Mouse (Mus musculus): ENCODE data around the gene Zmynd15. TPM values are rescaled to one million over a fixed set of nuclear protein-coding genes. Genes with fewer than 3 reads are reported as not detected.

Zmynd15 gene
- total and polyA plus RNA-seq, 2 experiments, result 0.74 to 4.4 TPM

- Histone ChIP-seq H3K4me1 (ENCODE audit: control insufficient read depth, insufficient read depth, low read length) (peaks cover 2% of the 10 kb centered on the region; the same call in 1 of the 2 replicates), H3K9ac (ENCODE audit: low read depth, low read length) (peak overlapping the region; percentile 87), H3K79me2 (ENCODE audit: control insufficient read depth, insufficient read depth, low read length) (0 out of 2 replicates have a peak, but pooled peaks cover 6% of the 10 kb centered on the region), H3K36me3 (ENCODE audit: control insufficient read depth, insufficient read depth, low read length) (peaks cover 1% of the 10 kb centered on the region), H3K4me3 (ENCODE audit: insufficient read depth, low read depth, low read length) (peak overlapping the region; percentile 82), H3K27me3 (ENCODE audit: control insufficient read depth, insufficient read depth, low read length) (no peaks in the 10 kb centered on the region), H3K27ac (replicated peaks; ENCODE audit: insufficient read depth, low read depth, low read length) (peak overlapping the region; percentile 87)
- whole genome bisulfite sequencing, result 18% methylated on average over 15 of the region's 15 CpGs
- DNase-seq (ENCODE audit: extremely low read depth, low read depth, low spot score), result peak; percentile 32
- TF ChIP-seq POLR2A (IDR thresholded peaks at IDR 0.05; ENCODE audit: extremely low read depth, insufficient read depth, low read length) (no peak), CTCF (IDR thresholded peaks at IDR 0.05; ENCODE audit: low read depth, low read length) (no peak)
Observed at GRCm38 (mm10) chr11:70432895-70433568, 26.2 kb upstream of the Zmynd15 start.

- peak; percentile 45 for DNase-seq (ENCODE audit: extremely low read depth, low read depth, low spot score)
- Histone ChIP-seq H3K9ac (ENCODE audit: low read depth, low read length) (peak overlapping the region; percentile 11), H3K27ac (replicated peaks; ENCODE audit: insufficient read depth, low read depth, low read length) (peak overlapping the region; percentile 42), H3K79me2 (ENCODE audit: control insufficient read depth, insufficient read depth, low read length) (0 out of 2 replicates have a peak, but pooled peaks cover 6% of the 10 kb centered on the region), H3K4me1 (ENCODE audit: control insufficient read depth, insufficient read depth, low read length) (peaks cover 2% of the 10 kb centered on the region; the same call in 1 of the 2 replicates), H3K36me3 (ENCODE audit: control insufficient read depth, insufficient read depth, low read length) (peaks cover 1% of the 10 kb centered on the region), H3K4me3 (ENCODE audit: insufficient read depth, low read depth, low read length) (peak overlapping the region; percentile 82), H3K27me3 (ENCODE audit: control insufficient read depth, insufficient read depth, low read length) (no peaks in the 10 kb centered on the region)
- TF ChIP-seq CTCF (IDR thresholded peaks at IDR 0.05; ENCODE audit: low read depth, low read length) (no peak), POLR2A (IDR thresholded peaks at IDR 0.05; ENCODE audit: extremely low read depth, insufficient read depth, low read length) (no peak)
- 78% methylated on average over 1 of the region's 1 CpGs for WGBS
Observed at GRCm38 (mm10) chr11:70433569-70433943, 25.7 kb upstream of the Zmynd15 start.

GRCm38 (mm10) chr11:70433951-70434350 is 25.3 kb upstream of the Zmynd15 start:
- DNase-seq (ENCODE audit: extremely low read depth, low read depth, low spot score), result no peak
- H3K27ac ChIP-seq (replicated peaks; ENCODE audit: insufficient read depth, low read depth, low read length), result peak overlapping the region; percentile 38
- H3K4me1 ChIP-seq (ENCODE audit: control insufficient read depth, insufficient read depth, low read length), result peaks cover 2% of the 10 kb centered on the region; the same call in 1 of the 2 replicates
- no peaks in the 10 kb centered on the region for H3K27me3 ChIP-seq (ENCODE audit: control insufficient read depth, insufficient read depth, low read length)
- peak overlapping the region; percentile 82; the same call in 1 of the 2 replicates for H3K4me3 ChIP-seq (ENCODE audit: insufficient read depth, low read depth, low read length)
- TF ChIP-seq CTCF (IDR thresholded peaks at IDR 0.05; ENCODE audit: low read depth, low read length), result no peak
- TF ChIP-seq POLR2A (IDR thresholded peaks at IDR 0.05; ENCODE audit: extremely low read depth, insufficient read depth, low read length), result no peak
- H3K36me3 ChIP-seq (ENCODE audit: control insufficient read depth, insufficient read depth, low read length), result peaks cover 1% of the 10 kb centered on the region
- WGBS, result 87% methylated on average over 3 of the region's 3 CpGs
- H3K9ac ChIP-seq (ENCODE audit: low read depth, low read length), result peak overlapping the region; percentile 11
- H3K79me2 ChIP-seq (ENCODE audit: control insufficient read depth, insufficient read depth, low read length), result 0 out of 2 replicates have a peak, but pooled peaks cover 6% of the 10 kb centered on the region

GRCm38 (mm10) chr11:70435476-70435875 is 23.8 kb upstream of the Zmynd15 start:
- H3K9ac ChIP-seq (ENCODE audit: low read depth, low read length), result no peak overlapping the region
- H3K79me2 ChIP-seq (ENCODE audit: control insufficient read depth, insufficient read depth, low read length), result 0 out of 2 replicates have a peak, but pooled peaks cover 6% of the 10 kb centered on the region
- no peak for DNase-seq (ENCODE audit: extremely low read depth, low read depth, low spot score)
- WGBS, result 77% methylated on average over 5 of the region's 5 CpGs
- peaks cover 2% of the 10 kb centered on the region; the same call in 1 of the 2 replicates for H3K4me1 ChIP-seq (ENCODE audit: control insufficient read depth, insufficient read depth, low read length)
- H3K4me3 ChIP-seq (ENCODE audit: insufficient read depth, low read depth, low read length), result no peak overlapping the region
- no peak overlapping the region for H3K27ac ChIP-seq (replicated peaks; ENCODE audit: insufficient read depth, low read depth, low read length)
- no peaks in the 10 kb centered on the region for H3K27me3 ChIP-seq (ENCODE audit: control insufficient read depth, insufficient read depth, low read length)
- peaks cover 1% of the 10 kb centered on the region for H3K36me3 ChIP-seq (ENCODE audit: control insufficient read depth, insufficient read depth, low read length)
- TF ChIP-seq POLR2A (IDR thresholded peaks at IDR 0.05; ENCODE audit: extremely low read depth, insufficient read depth, low read length) (no peak), CTCF (IDR thresholded peaks at IDR 0.05; ENCODE audit: low read depth, low read length) (no peak)

GRCm38 (mm10) chr11:70437426-70437825 is 21.8 kb upstream of the Zmynd15 start:
- 83% methylated on average over 6 of the region's 6 CpGs for WGBS
- Histone ChIP-seq H3K79me2 (ENCODE audit: control insufficient read depth, insufficient read depth, low read length) (0 out of 2 replicates have a peak, but pooled peaks cover 6% of the 10 kb centered on the region), H3K4me3 (ENCODE audit: insufficient read depth, low read depth, low read length) (no peak overlapping the region), H3K27me3 (ENCODE audit: control insufficient read depth, insufficient read depth, low read length) (no peaks in the 10 kb centered on the region), H3K36me3 (ENCODE audit: control insufficient read depth, insufficient read depth, low read length) (peaks cover 1% of the 10 kb centered on the region), H3K9ac (ENCODE audit: low read depth, low read length) (no peak overlapping the region), H3K27ac (replicated peaks; ENCODE audit: insufficient read depth, low read depth, low read length) (no peak overlapping the region), H3K4me1 (ENCODE audit: control insufficient read depth, insufficient read depth, low read length) (peaks cover 7% of the 10 kb centered on the region)
- no peak for DNase-seq (ENCODE audit: extremely low read depth, low read depth, low spot score)
- no peak for TF ChIP-seq CTCF (IDR thresholded peaks at IDR 0.05; ENCODE audit: low read depth, low read length)
- TF ChIP-seq POLR2A (IDR thresholded peaks at IDR 0.05; ENCODE audit: extremely low read depth, insufficient read depth, low read length), result no peak
